Mouse (Mus musculus): Measurements from ENCODE around the gene Borcs8. TPM values are rescaled to one million over a fixed set of nuclear protein-coding genes. Genes with fewer than 3 reads are reported as not detected.

The Borcs8 gene
- total RNA-seq, 2 experiments from 2014 or later, result 23.5 to 23.7 TPM

DNA sequence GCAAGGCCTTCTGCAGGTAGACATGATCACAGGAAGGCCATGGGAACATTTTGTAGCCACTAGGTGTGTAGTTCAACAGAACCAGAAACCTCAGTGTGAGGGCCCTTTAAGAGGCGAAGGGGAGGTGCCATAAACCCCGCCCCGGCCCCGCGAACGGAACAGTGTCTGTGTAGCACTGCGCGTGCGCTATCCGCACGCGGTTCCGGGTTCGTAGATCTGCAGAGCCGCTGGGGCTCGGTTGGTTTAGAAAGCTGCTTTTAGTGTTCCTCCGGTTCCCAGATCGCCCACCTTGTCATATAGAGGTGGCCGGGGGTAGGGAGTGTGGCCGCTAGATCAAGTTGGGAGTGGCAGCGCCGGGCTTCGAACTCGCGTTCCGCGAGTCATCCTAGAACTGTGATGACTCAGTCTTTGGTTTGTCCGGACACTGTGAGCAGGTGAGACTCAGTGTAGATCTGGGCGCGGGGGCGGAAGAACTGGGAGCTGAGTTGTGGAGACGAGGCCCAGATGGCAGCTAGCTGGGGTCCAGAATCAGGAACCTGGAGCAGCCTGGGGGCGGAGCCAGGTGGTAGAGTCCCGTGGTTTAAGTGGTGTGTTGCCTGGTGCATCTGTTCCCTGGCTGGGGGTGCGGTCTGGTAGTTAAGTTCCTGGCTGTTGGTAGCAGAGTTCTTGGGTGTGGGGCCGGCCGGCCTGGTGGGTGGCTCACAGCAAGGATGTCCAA lies 8.0 kb upstream of the Borcs8 start, which contains the start of gene Nr2c2ap:
Gene Nr2c2ap (plus strand): TSS at position 168 of the 718 bp plus-strand sequence.
- peak; percentile 83 to 84 for DNase-seq
- intact Hi-C loops (cut with DNase I), result loop anchor here (2.0 kb wide), 1 partner anchor 41 kb away; the partner anchor contains the start of gene Tmem161a

DNA sequence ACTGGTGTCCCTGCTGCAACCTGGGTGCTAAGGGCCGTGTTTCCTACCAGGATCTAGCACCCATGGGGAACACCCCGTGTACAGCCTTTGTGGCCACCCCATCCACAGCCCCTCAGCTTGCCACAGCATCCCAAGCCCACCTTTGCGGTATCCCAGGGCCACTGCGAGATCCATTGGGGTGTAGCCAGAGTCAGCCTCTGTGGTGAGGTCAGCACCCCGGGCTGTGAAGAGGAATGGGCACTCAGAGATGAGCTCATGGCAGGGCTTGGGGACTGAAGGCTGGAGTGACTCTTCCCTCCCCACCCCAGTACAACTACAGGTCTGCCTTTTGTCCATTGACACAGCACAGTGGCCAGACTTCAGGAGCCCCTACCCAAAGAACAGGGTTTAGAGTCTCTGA lies 5.2 kb upstream of the Borcs8 start:
- DNase-seq, result no peak
- intact Hi-C loops (cut with DNase I), result no loop called here

DNA sequence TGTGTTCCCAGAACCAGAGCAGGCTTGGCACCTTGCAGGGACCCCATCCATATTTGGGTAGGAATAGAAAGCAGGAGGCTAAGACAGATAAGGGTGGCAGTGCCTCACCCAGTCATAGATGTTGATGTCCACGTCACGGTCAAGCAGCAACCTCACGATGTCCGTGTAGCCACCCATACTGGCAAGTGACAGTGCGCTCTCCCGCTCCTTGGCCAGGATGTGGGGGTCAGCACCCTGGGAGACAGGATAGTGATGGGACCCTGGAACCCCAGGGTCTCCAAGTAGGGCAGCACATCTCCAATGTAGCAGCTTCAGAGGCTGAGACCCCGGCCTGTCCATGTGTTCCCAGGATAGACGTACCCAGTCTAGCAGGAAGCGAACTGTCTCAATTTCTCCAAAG lies 4.4 kb upstream of the Borcs8 start:
- intact Hi-C loops (cut with DNase I), result no loop called here
- DNase-seq, result no peak

DNA sequence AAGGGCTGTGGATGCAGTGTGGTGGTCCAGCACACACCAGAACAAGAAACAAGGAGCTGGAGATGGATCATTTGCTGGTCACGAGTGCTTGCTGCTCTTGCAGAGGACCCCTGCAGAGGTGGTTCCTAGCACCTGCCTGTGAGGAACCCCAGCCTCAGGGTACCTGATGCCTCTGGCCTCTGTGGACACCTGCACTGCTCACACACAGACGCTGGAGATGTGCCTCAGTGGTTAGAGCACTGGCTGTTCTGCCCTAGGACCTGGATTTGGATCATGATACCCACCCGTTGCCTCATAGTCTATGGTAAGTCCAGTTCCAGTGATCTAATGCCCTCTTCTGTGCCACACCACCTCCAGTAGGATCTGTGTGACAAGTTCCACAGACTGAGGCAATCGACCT lies 2.7 kb upstream of the Borcs8 start:
- intact Hi-C loops (cut with DNase I), result no loop called here
- no peak for DNase-seq

DNA sequence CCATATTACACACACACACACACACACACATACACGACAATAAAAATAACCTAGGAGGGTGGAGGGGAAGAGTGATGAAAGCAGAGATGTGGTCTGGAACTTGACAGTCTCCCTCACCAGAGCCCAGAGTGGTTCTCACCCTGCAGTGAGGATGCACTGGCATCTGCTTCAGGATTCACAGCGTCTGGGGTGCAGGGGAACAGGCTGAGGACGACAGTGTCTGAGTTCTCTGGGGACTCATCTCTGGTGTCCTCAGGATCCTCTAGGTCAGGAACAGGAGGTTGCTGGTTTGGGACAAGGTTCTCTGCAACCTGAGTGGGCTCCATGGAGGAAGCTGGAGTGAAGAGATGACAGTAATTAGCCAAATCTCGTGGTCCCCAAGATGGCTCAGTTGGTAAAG lies 1.4 kb upstream of the Borcs8 start:
- intact Hi-C loops (cut with DNase I), result no loop called here
- no peak for DNase-seq

DNA sequence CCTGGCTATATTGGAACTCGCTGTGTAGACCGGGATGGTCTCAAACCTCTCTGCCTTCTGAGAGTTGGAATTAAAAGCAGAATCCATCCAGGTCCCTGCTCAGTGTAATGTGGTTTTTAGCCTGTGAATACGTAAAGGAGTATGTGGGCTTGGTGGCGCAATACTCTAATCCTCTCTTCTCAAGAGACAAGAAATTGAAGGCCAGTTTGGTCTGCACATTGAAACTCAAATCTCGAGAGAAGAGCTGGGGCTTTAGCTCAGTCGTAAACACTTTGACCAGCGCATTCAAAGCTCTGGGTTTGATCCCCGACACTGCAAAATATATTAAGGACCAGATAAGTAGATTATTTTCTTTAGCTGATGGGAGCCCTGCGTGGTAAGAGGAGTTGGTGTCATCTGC lies 682 bp downstream of the Borcs8 start:
- DNase-seq, result no peak
- intact Hi-C loops (cut with DNase I), result no loop called here

DNA sequence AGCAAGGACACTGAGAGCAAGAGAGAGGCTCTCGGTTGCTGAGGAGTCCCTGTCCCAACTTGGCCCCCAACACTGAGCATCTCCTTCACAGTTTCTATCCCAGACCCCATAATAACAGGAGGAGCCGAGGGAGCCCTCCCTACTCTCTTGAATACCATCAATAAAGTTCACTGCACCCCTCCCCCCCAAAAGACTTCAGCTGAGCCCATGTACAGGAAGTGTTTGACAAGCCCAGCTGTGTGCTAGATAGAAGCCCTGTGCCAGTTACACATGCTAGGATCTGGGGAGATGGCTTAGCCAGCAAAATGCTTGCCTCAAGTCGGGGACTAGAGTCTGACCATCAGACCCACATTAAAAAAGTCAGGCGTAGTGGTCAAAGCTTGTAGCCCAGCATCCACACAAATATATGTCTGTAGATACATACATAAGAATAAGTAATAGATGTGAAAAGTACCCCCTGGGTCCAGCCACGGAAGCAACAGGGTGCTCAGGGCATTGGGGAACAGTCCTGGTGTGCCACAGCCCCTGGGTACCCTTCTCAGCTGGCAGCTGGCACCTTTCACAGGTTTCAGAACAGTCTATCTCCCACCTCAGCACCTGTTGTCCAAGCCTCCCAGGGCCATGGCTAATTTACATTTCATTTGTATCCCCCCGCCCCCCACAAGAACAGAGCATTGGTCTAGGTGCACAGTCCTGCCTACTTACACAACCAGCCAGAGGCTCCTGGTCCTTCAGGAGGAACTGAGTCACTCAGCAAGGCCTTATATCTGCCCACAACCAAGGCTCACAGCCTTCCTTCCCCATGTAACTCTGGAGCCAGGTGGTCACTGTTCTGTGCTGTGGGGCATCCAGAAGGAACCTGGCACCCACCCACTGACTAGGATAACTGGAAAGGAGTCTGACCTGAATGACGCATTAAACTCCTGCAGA lies 8.6 kb downstream of the Borcs8 start:
- no peak for DNase-seq
- intact Hi-C loops (cut with DNase I), result no loop called here

DNA sequence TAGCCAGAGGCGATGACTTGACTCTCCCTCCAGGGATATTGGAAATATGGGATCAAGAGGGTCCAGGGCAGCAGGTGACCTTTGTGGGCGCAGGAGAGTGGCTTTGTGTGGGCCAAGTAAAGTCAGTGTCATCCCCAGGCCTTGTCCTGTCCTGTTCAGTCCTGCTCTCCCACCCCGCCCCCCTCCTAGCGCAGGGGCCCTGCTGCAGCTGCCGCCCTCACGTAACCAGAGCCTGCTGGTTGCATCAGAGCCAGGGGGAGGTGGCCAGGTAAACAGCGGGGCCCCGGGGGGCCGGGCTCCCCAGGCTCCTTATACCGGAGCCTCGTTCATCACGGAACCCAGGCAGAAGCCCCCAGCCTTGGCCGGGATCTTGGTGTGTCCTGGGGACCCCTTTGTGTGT lies 10.9 kb downstream of the Borcs8 start:
- DNase-seq, result no peak
- intact Hi-C loops (cut with DNase I), result no loop called here

DNA sequence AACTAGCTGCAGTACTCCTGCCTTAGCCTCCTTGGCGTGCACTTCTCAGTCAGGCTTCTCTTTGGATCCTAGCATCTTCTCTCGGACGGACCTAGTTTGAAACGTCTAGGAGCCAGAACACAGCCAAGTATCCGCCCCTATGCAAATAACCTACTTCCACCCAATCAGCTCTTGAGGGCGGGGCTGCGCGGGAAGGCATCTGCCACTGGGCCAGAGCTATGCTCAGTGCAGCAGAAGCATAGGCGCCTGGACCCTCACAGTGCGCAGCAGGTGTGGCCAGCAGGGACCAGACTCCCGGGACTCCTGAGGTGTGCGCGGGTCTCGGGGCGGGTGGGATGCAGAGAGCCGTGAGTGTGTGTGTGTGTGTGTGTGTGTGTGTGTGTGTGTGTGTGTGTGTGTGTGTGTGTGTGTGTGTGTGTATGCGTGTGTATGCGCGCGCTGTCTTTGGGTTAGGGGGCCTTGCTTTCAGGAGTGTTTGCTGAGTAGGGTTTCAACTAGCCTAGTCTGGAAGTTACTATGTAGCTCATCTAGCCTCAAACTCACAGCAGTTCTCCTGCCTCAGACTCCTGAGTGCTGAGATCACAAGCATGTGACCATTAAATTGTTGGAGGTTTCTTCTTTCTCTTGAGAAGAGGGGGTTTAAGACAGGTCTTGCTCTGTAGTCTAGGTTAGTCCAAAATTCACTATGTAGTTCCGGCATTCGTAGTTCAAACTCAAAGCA lies 13.4 kb downstream of the Borcs8 start:
- intact Hi-C loops (cut with DNase I), result no loop called here
- DNase-seq, result peak; percentile 21 to 47

DNA sequence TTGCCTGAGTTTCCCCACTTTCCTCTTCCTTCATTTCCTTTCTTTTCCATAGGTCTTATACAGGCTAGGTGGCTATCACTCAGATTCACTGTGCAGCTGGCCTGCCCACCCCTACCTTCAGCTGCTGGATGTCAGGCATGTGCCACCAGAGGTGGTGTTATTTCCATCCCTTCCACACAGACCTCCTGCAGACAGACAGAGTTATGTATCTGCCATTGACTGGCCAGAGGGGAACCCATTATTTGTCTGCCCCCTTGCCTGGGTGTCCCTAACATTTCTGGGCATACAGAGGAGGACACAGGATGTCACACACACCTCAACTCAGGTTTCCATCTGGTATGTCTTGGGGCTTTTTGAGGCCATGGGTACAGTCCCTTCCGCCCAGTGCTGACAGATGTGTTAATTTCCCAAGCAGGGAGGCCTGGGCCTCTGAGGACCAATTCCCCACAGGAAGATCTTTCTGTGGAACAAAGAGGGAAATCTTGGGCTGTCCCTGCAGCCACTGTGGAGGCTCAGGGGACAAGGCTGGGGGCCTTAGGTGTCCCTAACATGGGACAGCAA lies 18.0 kb downstream of the Borcs8 start:
- DNase-seq, result no peak
- intact Hi-C loops (cut with DNase I), result no loop called here

DNA sequence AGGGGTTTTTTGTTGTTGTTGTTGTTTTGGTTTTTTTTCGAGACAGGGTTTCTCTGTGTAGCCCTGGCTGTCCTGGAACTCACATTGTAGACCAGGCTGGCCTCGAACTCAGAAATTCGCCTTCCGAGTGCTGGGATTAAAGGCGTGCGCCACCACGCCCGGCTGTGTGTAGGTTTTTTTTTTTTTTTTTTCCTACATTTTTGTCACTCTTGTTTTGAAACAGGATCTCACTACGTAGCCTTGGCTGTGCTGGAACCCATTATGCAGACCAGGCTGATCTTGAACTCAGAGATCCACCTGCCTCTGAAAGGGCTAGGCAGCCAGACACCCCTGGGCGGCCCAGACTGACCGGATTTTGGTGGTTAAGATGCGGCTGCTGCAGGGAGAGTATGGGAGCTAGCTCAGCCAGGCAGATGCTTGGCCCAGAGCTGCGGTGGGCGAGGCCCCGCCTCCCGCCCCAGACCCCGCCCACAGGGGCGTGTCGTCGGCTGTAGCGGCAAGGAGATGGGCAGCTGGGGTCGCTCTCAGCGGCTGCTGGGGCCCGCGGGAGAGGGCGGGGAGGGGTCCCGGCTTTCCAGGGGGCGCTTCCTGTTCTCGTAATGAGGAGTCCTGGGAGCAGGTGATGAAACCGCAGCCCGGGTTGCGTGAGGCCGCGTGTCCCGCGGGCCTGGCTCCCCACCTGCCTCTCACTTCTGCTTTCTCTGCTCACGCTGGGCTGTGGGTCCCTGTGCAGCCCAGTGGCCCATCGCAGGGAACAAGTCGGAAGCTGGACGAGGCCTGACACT lies 19.0 kb downstream of the Borcs8 start:
- intact Hi-C loops (cut with DNase I), result no loop called here
- DNase-seq, result peak; percentile 65 to 70

DNA sequence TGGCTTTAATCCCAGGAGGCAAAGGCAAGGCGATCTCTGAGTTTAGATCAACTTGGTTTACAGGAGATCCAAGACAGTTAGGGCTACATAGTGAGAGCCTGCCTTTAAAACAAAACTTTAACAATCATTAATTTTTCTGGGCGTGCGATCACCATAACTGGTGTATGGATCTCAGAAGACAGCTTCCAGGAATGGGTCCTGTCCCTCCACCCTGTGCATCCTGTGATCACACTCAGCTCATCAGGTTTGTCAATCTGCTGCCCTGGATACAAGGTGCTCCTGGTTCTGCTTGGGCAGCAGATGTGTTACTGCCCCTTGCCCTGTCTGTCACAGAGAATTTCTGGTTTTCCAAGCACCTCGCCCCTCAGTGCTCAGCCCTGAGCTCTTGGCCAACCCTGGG lies 19.9 kb downstream of the Borcs8 start:
- DNase-seq, result no peak
- intact Hi-C loops (cut with DNase I), result no loop called here

DNA sequence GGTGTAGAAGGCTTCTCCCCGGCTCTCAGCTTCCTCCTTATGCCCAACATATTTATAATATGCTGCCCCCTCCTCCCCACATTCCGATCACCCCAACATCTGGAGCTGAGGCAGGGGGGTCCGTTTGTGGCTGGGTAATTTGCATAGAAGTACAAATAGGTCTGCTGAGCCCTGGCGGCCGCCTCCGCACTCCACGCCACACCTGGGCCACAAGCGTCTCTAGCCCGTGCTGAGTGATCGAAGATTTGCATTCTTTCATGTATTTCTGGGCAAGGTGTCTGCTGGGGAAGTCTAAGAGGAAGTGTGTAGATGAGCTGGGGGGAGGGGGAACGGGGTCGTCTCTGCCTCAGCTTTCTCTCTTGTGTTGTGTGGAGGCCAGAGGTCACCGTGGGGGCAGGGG lies 20.7 kb downstream of the Borcs8 start:
- intact Hi-C loops (cut with DNase I), result no loop called here
- DNase-seq, result no peak

DNA sequence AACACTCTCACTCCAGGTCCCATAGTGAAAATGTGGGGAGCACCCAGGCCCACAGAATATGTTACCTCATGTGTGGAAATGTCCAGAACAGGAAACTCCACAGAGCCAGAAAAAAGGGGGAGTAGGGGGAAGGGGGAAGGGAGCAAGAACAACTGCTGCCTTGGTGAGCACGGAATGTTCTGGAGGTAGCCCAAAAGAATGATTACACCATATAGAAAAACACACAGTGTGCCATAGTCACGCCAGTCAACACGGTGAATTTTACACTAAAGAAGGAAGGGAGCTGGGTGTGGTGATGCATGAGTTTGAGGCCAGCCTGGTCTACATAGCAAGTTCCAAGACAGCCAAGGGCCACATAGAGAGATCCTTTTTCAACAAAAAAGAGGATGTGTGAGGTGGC lies 24.0 kb downstream of the Borcs8 start:
- no peak for DNase-seq
- intact Hi-C loops (cut with DNase I), result no loop called here

DNA sequence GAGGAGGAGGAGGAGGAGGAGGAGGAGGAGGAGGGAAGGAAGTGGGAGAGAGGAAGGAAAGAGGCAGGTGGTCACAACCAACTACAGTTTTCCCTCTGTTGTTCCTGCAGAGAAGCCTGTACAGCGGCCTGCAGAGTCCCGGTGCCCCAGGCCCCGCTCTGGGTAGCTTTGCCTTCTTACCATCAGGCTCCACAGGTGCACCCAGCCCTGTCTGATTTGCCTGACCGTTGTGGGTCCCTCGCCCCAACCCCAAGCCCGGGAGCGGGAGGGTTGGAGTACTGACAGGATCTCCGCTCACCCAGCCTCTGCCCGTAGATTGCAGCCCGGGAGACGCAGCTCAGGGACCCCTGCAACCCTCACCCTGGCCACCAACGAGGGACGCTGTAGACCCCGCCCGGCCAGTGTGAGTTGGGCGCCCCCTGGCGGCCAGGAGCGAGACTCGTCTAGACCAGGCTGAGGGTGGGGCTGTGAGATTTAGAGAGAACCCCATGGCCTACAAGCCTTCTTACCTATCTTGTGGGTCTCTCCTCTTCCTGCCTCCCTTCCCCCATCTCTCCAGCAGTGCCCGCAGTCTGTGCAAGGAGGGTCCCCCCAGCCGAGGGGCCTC lies 27.3 kb downstream of the Borcs8 start:
- intact Hi-C loops (cut with DNase I), result loop anchor here (1.0 to 2.0 kb wide), 4 partner anchors 62 to 292 kb away; no protein-coding TSS in a partner anchor
- DNase-seq, result peak; percentile 74 to 80

DNA sequence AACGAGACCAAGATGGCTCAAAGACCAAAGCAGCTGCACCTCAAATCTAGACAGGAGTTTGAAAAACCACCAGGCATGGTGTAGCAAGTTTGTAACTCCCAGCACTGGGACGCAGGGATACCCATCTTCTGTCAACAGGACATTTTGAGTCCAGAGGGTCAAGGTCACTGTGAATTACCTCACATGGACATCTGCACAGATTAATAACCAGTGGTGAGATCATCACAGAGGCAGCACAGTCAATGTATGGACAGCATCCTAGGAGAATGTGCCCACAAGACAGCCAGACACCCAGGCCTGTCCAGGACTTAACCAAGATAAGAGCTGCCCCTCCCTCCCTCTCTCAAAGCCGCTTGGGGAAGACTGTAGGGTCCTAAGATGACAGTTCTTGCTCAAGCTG lies 30.8 kb downstream of the Borcs8 start:
- DNase-seq, result no peak
- intact Hi-C loops (cut with DNase I), result no loop called here

DNA sequence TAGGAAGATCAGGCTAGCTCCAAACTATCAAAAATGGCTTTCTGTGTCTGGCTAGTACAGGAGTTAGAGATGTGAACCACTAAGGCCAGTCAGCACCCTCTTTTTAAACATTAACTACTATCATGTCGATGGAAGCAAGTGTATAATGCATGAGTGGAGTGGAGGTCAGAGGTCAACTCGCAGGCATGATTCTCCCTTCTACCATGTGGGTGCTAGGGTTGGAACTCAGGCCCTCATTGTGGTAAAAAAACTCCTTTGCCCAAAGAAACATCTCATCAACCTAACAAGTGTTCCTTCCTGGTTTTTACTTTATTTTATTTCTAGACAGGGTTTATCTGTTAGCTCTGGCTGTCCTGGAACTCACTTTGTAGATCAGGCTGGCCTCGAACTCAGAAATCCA lies 31.4 kb downstream of the Borcs8 start:
- intact Hi-C loops (cut with DNase I), result no loop called here

DNA sequence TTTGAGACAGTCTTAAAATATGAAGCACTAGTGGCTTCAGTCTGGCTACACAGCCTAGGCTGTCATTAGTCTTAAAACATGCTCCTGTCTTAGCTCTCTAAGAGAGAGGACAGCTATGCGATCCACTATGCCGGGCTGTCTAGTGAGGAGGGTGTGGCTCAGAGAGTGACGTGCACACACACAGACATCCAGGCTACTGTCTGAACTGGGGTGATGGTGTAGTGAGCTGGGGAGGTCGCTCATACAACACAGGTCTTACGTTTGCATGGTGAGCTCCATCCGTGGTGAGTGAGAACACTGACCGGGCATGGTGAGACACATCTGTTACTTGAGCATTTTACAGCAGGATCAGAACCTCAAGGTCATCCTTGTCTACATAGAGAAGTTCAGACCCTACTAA lies 31.9 kb downstream of the Borcs8 start:
- intact Hi-C loops (cut with DNase I), result no loop called here

More for the DNA sequence above, 31.4 kb downstream of the Borcs8 start:
- DNase-seq, result no peak

DNA sequence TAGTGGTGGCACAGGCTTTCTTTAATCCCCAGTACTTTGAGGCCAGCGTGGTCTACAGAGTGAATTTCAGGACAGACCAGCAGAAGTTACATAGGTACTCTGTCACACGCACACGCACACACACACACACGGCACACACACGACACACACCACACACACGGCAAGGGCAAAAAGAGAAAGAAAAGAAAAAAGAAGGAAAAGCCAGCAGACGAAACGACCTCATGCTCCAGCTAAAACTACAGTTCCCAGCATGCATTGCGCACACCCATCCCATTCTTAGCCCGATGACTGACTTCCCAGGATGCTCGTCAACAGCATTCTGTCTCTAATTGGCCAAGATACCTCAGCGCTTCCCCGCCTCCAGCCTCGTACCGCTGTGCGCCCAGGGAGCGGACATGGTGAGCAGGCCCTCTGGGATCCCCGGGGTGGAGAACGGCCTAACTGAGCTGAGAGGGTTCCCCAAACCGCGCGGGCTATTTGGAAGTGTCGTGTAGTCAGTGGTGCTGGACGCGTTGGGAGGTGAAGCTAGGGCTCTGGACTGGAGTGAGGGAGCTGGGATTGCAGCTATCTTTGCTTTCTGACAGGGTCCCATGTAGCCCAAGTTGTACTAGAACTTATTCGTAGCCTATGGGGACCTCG lies 32.9 kb downstream of the Borcs8 start, which contains the start of gene Tmem161a:
Gene Tmem161a (plus strand): TSS at position 314 of the 639 bp plus-strand sequence.
- DNase-seq, result peak; percentile 86 to 90
- intact Hi-C loops (cut with DNase I), result loop anchor here (2.0 kb wide), 1 partner anchor 41 kb away; the partner anchor contains the start of gene Nr2c2ap

More for the DNA sequence above, 31.9 kb downstream of the Borcs8 start:
- DNase-seq, result no peak
